Mouse (Mus musculus) myocyte (in vitro differentiated cells): ENCODE results near the gene Enpp3. TPM values are rescaled to one million over a fixed set of nuclear protein-coding genes. Genes with fewer than 3 reads are reported as not detected.

Experiments used
- H3K27me3 ChIP-seq: one replicate; pipeline ENCODE4 v1.6.1; 2011; ENCODE audit not compliant: control insufficient read depth, insufficient read depth, insufficient read length
- H3K36me3 ChIP-seq: one replicate; pipeline ENCODE4 v1.6.1; 2011; ENCODE audit not compliant: control insufficient read depth, insufficient read depth
- H3K4me2 ChIP-seq: one replicate; pipeline ENCODE4 v1.6.1; 2011; ENCODE audit warnings: low read depth, control low read depth
- H3K4me3 ChIP-seq: one replicate; pipeline ENCODE4 v1.5.1; 2011; ENCODE audit warnings: mild to moderate bottlenecking, control low read depth, moderate library complexity
- H3K79me2 ChIP-seq: one replicate; pipeline ENCODE4 v1.6.1; 2011; ENCODE audit not compliant: control insufficient read depth, insufficient read depth
- H3ac ChIP-seq: one replicate; pipeline ENCODE4 v1.6.1; 2011; ENCODE audit not compliant: control insufficient read depth, insufficient read length
- CEBPB ChIP-seq: IDR thresholded peaks from 2 replicates; pipeline ENCODE4 v1.6.1; 2011; ENCODE audit warnings: mild to moderate bottlenecking, moderate library complexity; ENCODE audit not compliant: poor library complexity, insufficient read depth, severe bottlenecking
- E2F4 ChIP-seq: IDR thresholded peaks from one replicate; pipeline ENCODE4 v1.6.1; 2011; ENCODE audit warnings: mild to moderate bottlenecking, control low read depth, moderate library complexity; ENCODE audit not compliant: insufficient read depth
- MAX ChIP-seq: IDR thresholded peaks from one replicate; pipeline ENCODE4 v1.6.1; 2011; ENCODE audit warnings: low read depth, mild to moderate bottlenecking, control low read depth
- MYOD1 ChIP-seq, 3 experiments: IDR thresholded peaks; one replicate each; pipeline ENCODE4 v1.6.1; 2011; ENCODE audit warnings: control low read depth in 2 of 3, low read depth in 2 of 3, mild to moderate bottlenecking in 2 of 3, moderate library complexity in 1 of 3; ENCODE audit not compliant: insufficient read length in 2 of 3, control insufficient read depth in 1 of 3
- MYOG ChIP-seq, 3 experiments: IDR thresholded peaks; one replicate each; pipeline ENCODE4 v1.6.1; 2011; ENCODE audit warnings: control low read depth in 2 of 3, low read depth in 2 of 3, mild to moderate bottlenecking in 2 of 3; ENCODE audit not compliant: insufficient read length in 2 of 3, control insufficient read depth in 1 of 3, insufficient read depth in 1 of 3
- POLR2A ChIP-seq: IDR thresholded peaks from one replicate; pipeline ENCODE4 v1.6.1; 2011; ENCODE audit warnings: low read depth, mild to moderate bottlenecking, control low read depth, moderate library complexity; ENCODE audit not compliant: insufficient read length
- POLR2AphosphoS2 ChIP-seq: IDR thresholded peaks from one replicate; pipeline ENCODE4 v1.6.1; 2011; ENCODE audit warnings: low read depth, control low read depth; ENCODE audit not compliant: insufficient read length
- REST ChIP-seq: IDR thresholded peaks from one replicate; pipeline ENCODE4 v1.6.1; 2011; ENCODE audit warnings: mild to moderate bottlenecking, control low read depth, moderate library complexity; ENCODE audit not compliant: insufficient read depth, insufficient read length
- SRF ChIP-seq: IDR thresholded peaks from one replicate; pipeline ENCODE4 v1.6.1; 2011; ENCODE audit warnings: low read depth; ENCODE audit not compliant: control insufficient read depth, insufficient read length
- TCF12 ChIP-seq: IDR thresholded peaks from one replicate; pipeline ENCODE4 v1.6.1; 2011; ENCODE audit warnings: mild to moderate bottlenecking, control low read depth; ENCODE audit not compliant: poor library complexity, insufficient read depth, severe bottlenecking
- TCF3 ChIP-seq: IDR thresholded peaks from one replicate; pipeline ENCODE4 v1.6.1; 2011; ENCODE audit warnings: low read depth, control low read depth; ENCODE audit not compliant: insufficient read length
- USF1 ChIP-seq: IDR thresholded peaks from one replicate; pipeline ENCODE4 v1.6.1; 2011; ENCODE audit warnings: low read depth, mild to moderate bottlenecking, control low read depth, moderate library complexity
- polyA plus RNA-seq: library from polyadenylated mRNA; unstranded; fragments of >200 nt; fragmentation: generic; extraction: Trizol; gene quantifications from one replicate; pipeline ENCODE4 v1.2.1, GENCODE M21; 2012; ENCODE audit warnings: missing spikeins

Gene Enpp3
- polyA plus RNA-seq, 1 experiment: 3.6 TPM

DNA sequence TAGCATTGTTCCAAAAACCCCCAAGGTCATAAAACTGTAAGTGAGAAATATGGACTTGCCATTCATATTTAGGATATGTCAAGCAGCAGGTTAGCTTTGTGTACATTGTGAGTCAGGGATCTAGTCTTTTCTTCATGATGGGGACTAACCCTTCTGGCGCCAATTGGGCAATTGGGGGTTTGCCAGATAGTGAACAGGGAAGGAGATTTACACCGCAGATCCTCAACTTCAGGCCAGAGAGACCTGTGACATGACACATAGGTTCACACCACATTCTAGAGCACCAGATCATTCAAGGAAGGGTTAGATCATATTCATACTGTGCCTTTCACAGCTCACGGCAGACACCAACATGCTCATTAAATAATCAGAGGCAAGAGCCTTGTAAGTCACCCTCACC, 58.7 kb downstream of the Enpp3 start:
- H3K36me3 ChIP-seq: no peaks in the 10 kb centered on the region
- H3K4me3 ChIP-seq: no peak overlapping the region
- no peaks in the 10 kb centered on the region for H3K79me2 ChIP-seq
- no peak overlapping the region for H3ac ChIP-seq
- no peaks in the 10 kb centered on the region for H3K27me3 ChIP-seq
- no peak overlapping the region for H3K4me2 ChIP-seq
- TF ChIP-seq REST (no peak), E2F4 (no peak), USF1 (no peak), CEBPB (no peak), TCF3 (no peak), MYOD1 (IDR thresholded peaks at IDR 0.05; ENCODE audit: control insufficient read depth in 1 of 3, insufficient read length in 2 of 3, low read depth in 2 of 3) (no peak), POLR2AphosphoS2 (no peak), POLR2A (no peak), TCF12 (no peak), MAX (no peak), MYOG (IDR thresholded peaks at IDR 0.05; ENCODE audit: control insufficient read depth in 1 of 3, insufficient read depth in 1 of 3, insufficient read length in 2 of 3, low read depth in 2 of 3) (no peak), SRF (no peak)

DNA sequence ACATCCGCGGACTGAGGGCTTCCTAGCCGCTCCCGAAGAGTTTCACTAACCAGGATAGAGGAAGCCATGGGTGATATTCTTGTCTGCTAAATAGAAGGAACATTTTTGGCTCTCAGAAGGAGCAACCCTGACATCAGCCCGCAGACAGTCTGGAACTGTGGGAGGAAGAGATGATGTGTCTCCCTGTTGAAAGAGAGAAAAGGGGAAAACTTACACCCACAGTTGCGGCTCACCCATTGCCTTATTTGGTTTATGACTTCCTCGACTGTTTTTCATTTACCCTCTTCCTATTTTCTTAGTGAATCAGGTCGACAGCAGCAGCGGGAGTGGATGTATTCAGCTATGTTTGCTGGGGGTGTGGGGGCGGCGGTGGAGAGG, 64.0 kb downstream of the Enpp3 start:
- TF ChIP-seq TCF3 (no peak), REST (no peak), SRF (peak; percentile 94), TCF12 (no peak)
- Histone ChIP-seq H3K4me3 (peak overlapping the region; percentile 11), H3K36me3 (no peaks in the 10 kb centered on the region)

DNA sequence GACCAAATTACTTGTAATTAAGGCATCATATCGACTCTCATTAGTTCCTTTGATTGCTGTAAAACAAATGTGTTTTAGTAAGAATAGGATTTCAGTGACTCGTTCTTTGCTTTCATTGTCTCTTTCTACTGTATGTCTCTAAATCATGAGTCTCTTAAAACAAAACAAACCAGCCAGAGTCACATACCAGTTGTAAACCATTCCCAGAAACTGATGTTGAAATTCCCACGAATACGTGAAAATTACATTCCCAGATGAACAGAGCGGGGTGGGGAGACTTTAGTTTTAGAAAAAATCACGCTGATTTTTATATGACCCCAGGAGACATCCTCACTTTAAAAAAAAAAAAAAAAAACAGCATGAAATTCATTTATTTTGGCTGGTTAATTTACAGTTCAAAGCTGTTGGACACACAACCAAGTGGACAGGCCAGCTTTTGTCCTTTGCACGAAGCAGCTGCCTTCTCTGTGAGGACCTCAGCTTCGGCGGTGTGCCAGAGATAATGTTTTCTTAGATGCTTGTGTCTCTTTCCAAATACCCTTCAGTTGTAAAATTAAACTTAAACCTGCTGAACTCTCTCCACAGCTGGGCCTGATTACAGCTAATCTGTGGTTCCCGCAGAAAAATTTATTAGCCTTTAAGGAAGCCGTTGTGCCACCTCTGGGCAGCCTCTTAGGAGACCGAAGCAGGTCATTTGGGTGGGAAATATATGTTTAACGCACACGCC, 64.5 kb downstream of the Enpp3 start:
- Histone ChIP-seq H3K27me3 (no peaks in the 10 kb centered on the region), H3K36me3 (no peaks in the 10 kb centered on the region), H3K4me2 (peak overlapping the region; percentile 76), H3K79me2 (no peaks in the 10 kb centered on the region), H3ac (no peak overlapping the region), H3K4me3 (peak overlapping the region; percentile 11)
- TF ChIP-seq SRF: no peak
- no peak for TF ChIP-seq E2F4
- no peak; the same call in 1 of the 2 replicates for TF ChIP-seq CEBPB
- no peak for TF ChIP-seq USF1
- TF ChIP-seq TCF3: no peak
- TF ChIP-seq POLR2AphosphoS2: no peak
- TF ChIP-seq REST: no peak
- TF ChIP-seq POLR2A: no peak
- TF ChIP-seq MYOD1 (IDR thresholded peaks at IDR 0.05; ENCODE audit: control insufficient read depth in 1 of 3, insufficient read length in 2 of 3, low read depth in 2 of 3): peak in 2 of 3 experiments; percentile 78 to 82
- TF ChIP-seq MAX: no peak
- TF ChIP-seq TCF12: peak; percentile 1
- TF ChIP-seq MYOG (IDR thresholded peaks at IDR 0.05; ENCODE audit: control insufficient read depth in 1 of 3, insufficient read depth in 1 of 3, insufficient read length in 2 of 3, low read depth in 2 of 3): peak in 1 of 3 experiments; percentile 49

More for the DNA sequence above, 64.0 kb downstream of the Enpp3 start:
- Histone ChIP-seq H3K79me2 (no peaks in the 10 kb centered on the region), H3ac (no peak overlapping the region), H3K4me2 (peak overlapping the region; percentile 76), H3K27me3 (no peaks in the 10 kb centered on the region)

GRCm38 (mm10) chr10:24769496-24769895, 73.1 kb downstream of the Enpp3 start:
- no peaks in the 10 kb centered on the region for H3K79me2 ChIP-seq
- H3K4me2 ChIP-seq: no peak overlapping the region
- H3K36me3 ChIP-seq: no peaks in the 10 kb centered on the region
- H3K27me3 ChIP-seq: no peaks in the 10 kb centered on the region
- no peak overlapping the region for H3ac ChIP-seq
- no peak for TF ChIP-seq USF1
- TF ChIP-seq MYOD1 (IDR thresholded peaks at IDR 0.05; ENCODE audit: control insufficient read depth in 1 of 3, insufficient read length in 2 of 3, low read depth in 2 of 3): no peak
- no peak for TF ChIP-seq REST
- TF ChIP-seq E2F4: no peak
- no peak for TF ChIP-seq MAX
- TF ChIP-seq SRF: no peak
- no peak for TF ChIP-seq TCF12
- TF ChIP-seq TCF3: no peak
- no peak for TF ChIP-seq POLR2A
- no peak for TF ChIP-seq MYOG (IDR thresholded peaks at IDR 0.05; ENCODE audit: control insufficient read depth in 1 of 3, insufficient read depth in 1 of 3, insufficient read length in 2 of 3, low read depth in 2 of 3)
- no peak for TF ChIP-seq CEBPB
- no peak for TF ChIP-seq POLR2AphosphoS2
- H3K4me3 ChIP-seq: no peak overlapping the region
